Mouse (Mus musculus): Measurements from ENCODE around the gene Cbl. TPM values are rescaled to one million over a fixed set of nuclear protein-coding genes. Genes with fewer than 3 reads are reported as not detected.
"Not testable (repeated sequence)": the region's sequence is repeated elsewhere in the genome, so short reads cannot be mapped to it uniquely, and the experiment has no call there.

The Cbl gene
- polyA plus RNA-seq, 1 experiment from 2014 or later, result 18.1 TPM

GRCm38 (mm10) chr9:44119011-44119410 lies 114.8 kb downstream of the Cbl start:
- H3K4me2 ChIP-seq (ENCODE audit: low read length), result no peak overlapping the region
- ATAC-seq (replicated peaks; ENCODE audit: low FRiP score, low TSS enrichment, low read depth) (no peak), DNase-seq (ENCODE audit: low spot score) (no peak)
- H3K27ac ChIP-seq (ENCODE audit: low read depth), result no peak overlapping the region
- H3K36me3 ChIP-seq (ENCODE audit: control insufficient read depth, insufficient read depth, low read length), result no peaks in the 10 kb centered on the region
- H3K4me3 ChIP-seq (ENCODE audit: low read depth, low read length), result no peak overlapping the region
- no peaks in the 10 kb centered on the region for H3K27me3 ChIP-seq (replicated peaks; ENCODE audit: control insufficient read depth, insufficient read depth, low read length)
- H3K4me1 ChIP-seq (replicated peaks; ENCODE audit: control insufficient read depth, insufficient read depth, low read length), result no peaks in the 10 kb centered on the region
- H3K9ac ChIP-seq (ENCODE audit: low read length), result no peak overlapping the region
- 59% methylated on average over 5 of the region's 5 CpGs for WGBS
- H3K9me3 ChIP-seq (ENCODE audit: control insufficient read depth, low read length), result no peaks in the 10 kb centered on the region

DNA sequence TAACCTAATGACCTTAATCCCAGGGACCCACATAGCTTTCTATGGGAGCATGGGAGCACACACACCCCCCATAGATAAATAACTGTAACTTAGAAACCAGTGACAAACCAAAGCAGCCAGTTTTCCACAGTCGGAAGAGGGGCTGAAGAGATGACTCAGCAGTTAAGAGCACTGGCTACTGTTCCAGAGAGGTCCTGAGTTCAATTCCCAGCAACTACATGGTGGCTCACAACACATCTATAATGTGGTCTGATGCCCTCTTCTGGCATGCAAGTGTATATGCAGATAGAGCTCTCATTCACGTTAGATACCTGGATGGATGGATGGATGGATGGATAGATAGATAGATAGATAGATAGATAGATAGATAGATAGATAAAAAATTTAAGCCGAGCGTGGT lies 117.7 kb downstream of the Cbl start:
- no peak overlapping the region for H3K4me2 ChIP-seq (ENCODE audit: low read length)
- no peaks in the 10 kb centered on the region for H3K9me3 ChIP-seq (ENCODE audit: control insufficient read depth, low read length)
- 89% methylated on average over 4 of the region's 4 CpGs for WGBS
- H3K4me3 ChIP-seq (ENCODE audit: low read depth, low read length), result no peak overlapping the region
- no peak overlapping the region for H3K27ac ChIP-seq (ENCODE audit: low read depth)
- no peak for DNase-seq (ENCODE audit: low spot score)
- no peak for ATAC-seq (replicated peaks; ENCODE audit: low FRiP score, low TSS enrichment, low read depth)
- H3K4me1 ChIP-seq (replicated peaks; ENCODE audit: control insufficient read depth, insufficient read depth, low read length), result no peaks in the 10 kb centered on the region
- no peak overlapping the region for H3K9ac ChIP-seq (ENCODE audit: low read length)
- no peaks in the 10 kb centered on the region for H3K27me3 ChIP-seq (replicated peaks; ENCODE audit: control insufficient read depth, insufficient read depth, low read length)
- no peaks in the 10 kb centered on the region for H3K36me3 ChIP-seq (ENCODE audit: control insufficient read depth, insufficient read depth, low read length)

DNA sequence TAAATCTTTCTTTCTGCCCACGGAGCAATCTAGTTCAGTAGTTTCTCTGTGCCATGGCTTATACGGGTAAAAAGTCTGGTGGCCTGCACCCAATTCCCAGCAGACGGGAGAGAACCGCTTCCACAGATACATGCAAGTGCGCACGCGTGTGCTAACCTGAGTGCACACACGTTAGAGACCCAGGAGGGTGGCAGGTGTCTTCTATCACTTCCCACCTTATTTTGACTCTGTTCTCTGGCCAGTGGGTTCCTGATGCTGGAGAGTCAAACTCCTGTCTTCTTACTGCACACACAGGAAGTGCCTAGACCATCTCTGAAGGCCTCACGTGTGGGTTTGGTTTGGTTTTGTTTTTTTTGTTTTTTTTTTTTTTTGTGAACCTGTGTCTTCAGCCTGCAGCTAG lies 118.2 kb downstream of the Cbl start:
- no peaks in the 10 kb centered on the region for H3K27me3 ChIP-seq (replicated peaks; ENCODE audit: control insufficient read depth, insufficient read depth, low read length)
- H3K9me3 ChIP-seq (ENCODE audit: control insufficient read depth, low read length), result no peaks in the 10 kb centered on the region
- no peak overlapping the region for H3K4me3 ChIP-seq (ENCODE audit: low read depth, low read length)
- no peak for DNase-seq (ENCODE audit: low spot score)
- no peaks in the 10 kb centered on the region for H3K36me3 ChIP-seq (ENCODE audit: control insufficient read depth, insufficient read depth, low read length)
- no peak overlapping the region for H3K4me2 ChIP-seq (ENCODE audit: low read length)
- no peak overlapping the region for H3K27ac ChIP-seq (ENCODE audit: low read depth)
- WGBS, result 88% methylated on average over 9 of the region's 9 CpGs
- ATAC-seq (replicated peaks; ENCODE audit: low FRiP score, low TSS enrichment, low read depth), result no peak
- H3K9ac ChIP-seq (ENCODE audit: low read length), result no peak overlapping the region
- no peaks in the 10 kb centered on the region for H3K4me1 ChIP-seq (replicated peaks; ENCODE audit: control insufficient read depth, insufficient read depth, low read length)

DNA sequence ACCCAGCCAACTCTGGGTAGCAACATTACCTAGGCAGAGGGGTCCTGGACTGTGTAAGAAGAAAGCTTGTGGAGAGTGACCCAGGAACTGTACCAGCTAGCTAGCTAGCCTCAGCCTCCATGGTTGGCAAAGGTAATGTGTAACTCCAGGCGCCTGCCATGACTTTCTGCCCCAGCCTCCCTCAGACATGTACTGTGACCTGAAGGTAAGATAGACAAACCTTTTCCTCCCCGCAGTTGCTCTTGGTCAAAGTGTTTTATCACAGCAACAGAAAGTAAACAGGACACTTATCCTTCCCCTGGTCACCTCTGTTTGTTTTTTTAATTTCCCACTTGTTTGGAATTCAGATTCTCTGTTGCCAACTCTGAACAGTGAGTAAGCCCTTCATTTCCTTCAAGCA lies 119.4 kb downstream of the Cbl start:
- Histone ChIP-seq H3K4me2 (ENCODE audit: low read length) (no peak overlapping the region), H3K9ac (ENCODE audit: low read length) (no peak overlapping the region), H3K4me1 (replicated peaks; ENCODE audit: control insufficient read depth, insufficient read depth, low read length) (peaks cover 11% of the 10 kb centered on the region), H3K36me3 (ENCODE audit: control insufficient read depth, insufficient read depth, low read length) (no peaks in the 10 kb centered on the region), H3K27ac (ENCODE audit: low read depth) (no peak overlapping the region), H3K27me3 (replicated peaks; ENCODE audit: control insufficient read depth, insufficient read depth, low read length) (no peaks in the 10 kb centered on the region), H3K4me3 (ENCODE audit: low read depth, low read length) (no peak overlapping the region), H3K9me3 (ENCODE audit: control insufficient read depth, low read length) (no peaks in the 10 kb centered on the region)
- DNase-seq (ENCODE audit: low spot score), result no peak
- 71% methylated on average over 2 of the region's 2 CpGs for WGBS
- ATAC-seq (replicated peaks; ENCODE audit: low FRiP score, low TSS enrichment, low read depth), result no peak

- Histone ChIP-seq H3K4me2 (ENCODE audit: low read length) (peak within 1 kb of the TSS; percentile 47), H3K9me3 (ENCODE audit: control insufficient read depth, low read length) (no peaks in the 10 kb centered on the region), H3K27me3 (replicated peaks; ENCODE audit: control insufficient read depth, insufficient read depth, low read length) (no peaks in the 10 kb centered on the region), H3K4me1 (replicated peaks; ENCODE audit: control insufficient read depth, insufficient read depth, low read length) (peaks cover 23% of the 10 kb centered on the region), H3K9ac (ENCODE audit: low read length) (peak within 1 kb of the TSS; percentile 85), H3K27ac (ENCODE audit: low read depth) (peak within 1 kb of the TSS; percentile 39; the same call in 1 of the 2 replicates), H3K36me3 (ENCODE audit: control insufficient read depth, insufficient read depth, low read length) (peaks cover 7% of the 10 kb centered on the region), H3K4me3 (ENCODE audit: low read depth, low read length) (peak within 1 kb of the TSS; percentile 59)
- WGBS, result under 1% methylated on average over 49 of the region's 51 CpGs
- peak; percentile 92 for ATAC-seq (replicated peaks; ENCODE audit: low FRiP score, low TSS enrichment, low read depth)
- peak; percentile 96 for DNase-seq (ENCODE audit: low spot score)
Observed at GRCm38 (mm10) chr9:44113105-44113789, 120.6 kb downstream of the Cbl start, which contains the start of the genes Gm49380 and Rnf26. Gene Gm49380 (minus strand): TSS chr9:44113500. Gene Rnf26 (minus strand): TSS chr9:44113517.

DNA sequence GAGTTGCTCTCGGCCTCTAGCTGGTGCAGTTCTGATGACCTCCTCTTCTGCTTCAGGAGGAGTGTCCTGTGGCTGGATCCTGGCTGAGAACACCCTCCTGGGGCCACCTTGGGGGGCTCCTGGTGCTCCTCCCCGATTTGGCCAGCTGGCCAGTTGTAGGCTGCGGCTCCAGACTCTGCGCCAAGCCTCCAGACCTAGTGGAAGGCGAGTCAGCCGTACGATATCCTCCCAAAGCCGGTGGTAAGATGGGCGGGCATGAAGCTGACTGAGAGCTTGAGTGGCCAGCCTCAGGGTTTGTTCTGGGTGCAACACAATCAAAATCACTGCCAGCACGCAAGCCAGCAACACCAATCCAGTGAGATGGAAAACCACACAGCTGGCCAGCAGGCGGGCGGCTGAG lies 121.9 kb downstream of the Cbl start:
- not testable (repeated sequence) for ATAC-seq (replicated peaks; ENCODE audit: low FRiP score, low TSS enrichment, low read depth); H3K27ac ChIP-seq (ENCODE audit: low read depth); H3K27me3 ChIP-seq (replicated peaks; ENCODE audit: control insufficient read depth, insufficient read depth, low read length); H3K9ac ChIP-seq (ENCODE audit: low read length); H3K4me3 ChIP-seq (ENCODE audit: low read depth, low read length); H3K9me3 ChIP-seq (ENCODE audit: control insufficient read depth, low read length); H3K36me3 ChIP-seq (ENCODE audit: control insufficient read depth, insufficient read depth, low read length); DNase-seq (ENCODE audit: low spot score)
- peak overlapping the region; percentile 47 for H3K4me2 ChIP-seq (ENCODE audit: low read length)
- WGBS, result 59% methylated on average over 9 of the region's 12 CpGs
- H3K4me1 ChIP-seq (replicated peaks; ENCODE audit: control insufficient read depth, insufficient read depth, low read length), result peaks cover 37% of the 10 kb centered on the region

DNA sequence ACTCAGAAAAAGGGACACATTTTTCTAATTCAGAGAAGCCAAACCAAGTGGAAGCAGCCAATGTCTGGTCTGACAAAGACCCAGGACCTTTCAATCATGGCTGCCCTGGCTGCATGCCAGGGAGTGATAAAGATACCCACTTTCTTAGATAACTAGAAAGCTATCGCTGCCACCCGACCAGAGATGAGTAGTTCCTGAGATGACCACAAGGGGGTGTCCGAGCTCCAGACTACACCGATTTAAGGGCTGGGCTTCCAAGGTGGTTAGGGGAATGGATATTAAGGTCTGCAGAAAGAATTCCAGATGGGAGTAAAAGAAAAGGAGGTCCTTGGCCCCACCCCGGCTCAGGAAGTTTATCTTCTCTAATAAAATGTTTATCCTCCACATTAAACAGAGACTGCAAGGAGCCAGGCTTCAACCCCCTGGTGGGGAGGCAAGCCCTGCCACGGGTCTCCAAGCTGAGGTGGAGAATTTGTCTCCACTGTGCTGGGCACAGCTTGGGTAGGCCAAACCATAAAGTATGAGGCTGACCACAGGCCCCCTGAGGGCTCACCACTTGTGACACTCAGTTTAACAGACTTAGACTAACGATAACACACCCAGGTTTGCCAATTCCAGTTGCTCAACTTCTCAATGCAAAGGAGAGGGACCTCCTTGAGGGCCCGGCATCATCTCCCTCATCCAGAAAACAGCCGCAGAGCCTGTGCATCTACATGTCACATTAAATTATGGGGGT lies 124.3 kb downstream of the Cbl start:
- peak overlapping the region; percentile 27; the same call in 1 of the 2 replicates for H3K27ac ChIP-seq (ENCODE audit: low read depth)
- H3K36me3 ChIP-seq (ENCODE audit: control insufficient read depth, insufficient read depth, low read length), result peaks cover 24% of the 10 kb centered on the region
- ATAC-seq (replicated peaks; ENCODE audit: low FRiP score, low TSS enrichment, low read depth) (no peak), DNase-seq (ENCODE audit: low spot score) (peak; percentile 94)
- WGBS, result 15% methylated on average over 9 of the region's 9 CpGs
- 0 out of 2 replicates have a peak overlapping the region, but pooled peaks have one; percentile 30 for H3K9ac ChIP-seq (ENCODE audit: low read length)
- peak overlapping the region; percentile 22 for H3K4me3 ChIP-seq (ENCODE audit: low read depth, low read length)
- peaks cover 45% of the 10 kb centered on the region for H3K4me1 ChIP-seq (replicated peaks; ENCODE audit: control insufficient read depth, insufficient read depth, low read length)
- no peaks in the 10 kb centered on the region for H3K9me3 ChIP-seq (ENCODE audit: control insufficient read depth, low read length)
- peak overlapping the region; percentile 46 for H3K4me2 ChIP-seq (ENCODE audit: low read length)
- no peaks in the 10 kb centered on the region for H3K27me3 ChIP-seq (replicated peaks; ENCODE audit: control insufficient read depth, insufficient read depth, low read length)

- no peak for ATAC-seq (replicated peaks; ENCODE audit: low FRiP score, low TSS enrichment, low read depth)
- Histone ChIP-seq H3K4me3 (ENCODE audit: low read depth, low read length) (no peak overlapping the region), H3K36me3 (ENCODE audit: control insufficient read depth, insufficient read depth, low read length) (peaks cover 28% of the 10 kb centered on the region), H3K27ac (ENCODE audit: low read depth) (no peak overlapping the region), H3K27me3 (replicated peaks; ENCODE audit: control insufficient read depth, insufficient read depth, low read length) (no peaks in the 10 kb centered on the region), H3K9ac (ENCODE audit: low read length) (no peak overlapping the region), H3K9me3 (ENCODE audit: control insufficient read depth, low read length) (no peaks in the 10 kb centered on the region), H3K4me2 (ENCODE audit: low read length) (peak overlapping the region; percentile 46), H3K4me1 (replicated peaks; ENCODE audit: control insufficient read depth, insufficient read depth, low read length) (peaks cover 45% of the 10 kb centered on the region)
- WGBS, result 77% methylated on average over 31 of the region's 31 CpGs
- no peak for DNase-seq (ENCODE audit: low spot score)
Observed at GRCm38 (mm10) chr9:44108269-44109055, 125.4 kb downstream of the Cbl start.

All from intestine, embryonic 14.5 days (tissue).